Mouse (Mus musculus) brain, embryonic 14.5 days (tissue): Measurements from ENCODE around the gene Zfp30.

Experiments used
- CTCF ChIP-seq: fragments of 200-500 bp; IDR thresholded peaks from 2 replicates; pipeline ENCODE4 v1.5.1; 2012; ENCODE audit warnings: inconsistent platforms, mild to moderate bottlenecking, moderate library complexity, borderline replicate concordance; ENCODE audit not compliant: insufficient read depth, insufficient read length; ENCODE audit errors: extremely low read depth
- POLR2A ChIP-seq: fragments of 200-500 bp; IDR thresholded peaks from 2 replicates; pipeline ENCODE4 v1.6.1; 2012; ENCODE audit warnings: mild to moderate bottlenecking, inconsistent platforms, borderline replicate concordance; ENCODE audit not compliant: poor library complexity, insufficient read depth, insufficient read length, severe bottlenecking; ENCODE audit errors: extremely low read depth

DNA sequence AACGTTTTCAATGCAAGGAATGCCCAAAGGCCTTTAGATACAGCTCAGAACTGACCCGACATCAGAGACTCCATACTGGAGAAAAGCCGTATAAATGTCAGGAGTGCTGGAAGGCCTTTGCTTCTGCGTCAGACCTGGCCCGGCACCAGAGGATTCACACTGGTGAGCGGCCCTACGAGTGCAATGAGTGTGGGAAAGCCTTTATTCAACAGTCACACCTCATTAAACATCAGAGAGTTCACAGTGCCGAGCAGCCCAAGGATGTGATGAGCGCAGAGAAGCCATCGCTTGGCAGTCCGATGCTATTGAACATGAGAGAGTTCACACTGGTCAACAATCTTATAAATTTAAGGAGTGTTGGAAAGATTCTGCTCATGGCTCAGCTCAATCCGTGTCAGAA is 46.0 kb downstream of the Zfp30 start:
- TF ChIP-seq CTCF (no peak), POLR2A (no peak)
